Mouse (Mus musculus): ENCODE measurements around the gene Afap1l2. TPM values are rescaled to one million over a fixed set of nuclear protein-coding genes. Genes with fewer than 3 reads are reported as not detected.

Afap1l2 gene
- polyA plus RNA-seq, 1 experiment = 9.2 TPM

DNA sequence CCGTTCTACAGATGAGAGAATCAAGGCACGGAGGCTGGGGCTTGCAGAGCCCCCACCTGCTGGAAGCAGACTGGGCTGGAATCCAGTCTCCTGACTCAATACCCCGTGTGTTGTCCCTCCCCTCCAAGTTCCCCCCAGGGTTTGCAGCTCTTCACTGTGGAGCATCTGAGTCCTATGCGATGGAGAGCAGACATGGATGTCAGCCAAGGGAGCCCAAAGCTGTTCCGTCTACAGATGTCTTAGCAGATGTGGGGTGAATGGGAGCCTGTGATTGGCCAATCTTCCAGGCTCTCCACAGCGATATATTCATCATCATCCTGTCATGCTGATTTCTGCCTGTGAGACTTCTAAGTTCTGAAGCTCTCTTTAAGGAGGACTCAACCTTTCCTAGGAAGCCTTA lies 130.7 kb downstream of the Afap1l2 start:
- no peak overlapping the region for H3K27ac ChIP-seq (ENCODE audit: insufficient read depth, low read depth, low read length)
- H3K4me3 ChIP-seq (ENCODE audit: insufficient read depth, low read depth, low read length) = no peak overlapping the region
- no peaks in the 10 kb centered on the region; the same call in 1 of the 2 replicates for H3K27me3 ChIP-seq (replicated peaks; ENCODE audit: control insufficient read depth, insufficient read depth, low read length)
- 59% methylated on average over 6 of the region's 6 CpGs for WGBS
- DNase-seq = no peak
- no peak for TF ChIP-seq POLR2A (IDR thresholded peaks at IDR 0.05; ENCODE audit: low read depth, low read length)
- TF ChIP-seq CTCF (conservative IDR thresholded peaks at IDR 0.05; ENCODE audit: insufficient read depth, insufficient read length, low read depth, low read length) = no peak
- no peaks in the 10 kb centered on the region for H3K4me1 ChIP-seq (ENCODE audit: control insufficient read depth, insufficient read depth, low read length)
- no peaks in the 10 kb centered on the region for H3K36me3 ChIP-seq (ENCODE audit: control insufficient read depth, insufficient read depth, low read length)

DNA sequence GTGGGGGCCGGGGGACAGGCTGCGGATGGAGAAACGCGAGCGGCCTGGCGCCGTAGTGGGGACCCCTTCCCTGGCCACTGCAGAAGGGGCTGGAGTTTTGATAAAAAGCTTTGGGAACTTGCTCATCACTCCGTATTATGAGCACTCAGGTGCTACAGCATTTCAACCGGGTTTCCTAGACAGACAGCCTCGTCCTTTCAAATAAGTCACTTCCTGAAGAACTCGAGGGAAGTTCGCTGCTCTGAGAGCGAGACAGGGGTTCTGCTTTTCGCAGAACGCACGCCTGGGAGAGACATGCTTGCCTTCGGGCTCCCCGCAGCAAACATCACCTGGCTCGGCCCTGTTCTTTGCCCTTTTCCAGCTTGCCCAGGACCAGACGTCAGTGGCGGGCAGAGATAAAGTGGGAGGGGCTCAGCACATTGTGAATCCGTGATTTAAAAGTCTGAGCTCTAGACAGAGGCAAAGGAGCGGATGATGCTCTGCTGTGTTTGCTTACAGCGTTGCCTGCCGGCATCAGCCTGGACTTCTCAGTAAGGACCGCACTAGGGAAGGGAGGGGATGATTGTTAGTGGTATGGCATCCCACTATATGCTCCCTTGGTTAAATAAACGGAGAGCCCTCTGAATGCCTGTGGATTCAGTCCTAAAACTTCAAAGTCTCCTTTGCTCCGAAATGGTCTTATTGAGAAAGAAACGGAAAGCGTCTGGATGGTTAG lies 133.3 kb downstream of the Afap1l2 start:
- no peak overlapping the region for H3K27ac ChIP-seq (ENCODE audit: insufficient read depth, low read depth, low read length)
- 14% methylated on average over 30 of the region's 30 CpGs for WGBS
- H3K4me1 ChIP-seq (ENCODE audit: control insufficient read depth, insufficient read depth, low read length) = no peaks in the 10 kb centered on the region
- no peak for DNase-seq
- no peaks in the 10 kb centered on the region for H3K36me3 ChIP-seq (ENCODE audit: control insufficient read depth, insufficient read depth, low read length)
- peak overlapping the region; percentile 32 for H3K4me3 ChIP-seq (ENCODE audit: insufficient read depth, low read depth, low read length)
- TF ChIP-seq POLR2A (IDR thresholded peaks at IDR 0.05; ENCODE audit: low read depth, low read length) (no peak), CTCF (conservative IDR thresholded peaks at IDR 0.05; ENCODE audit: insufficient read depth, insufficient read length, low read depth, low read length) (no peak)
- no peaks in the 10 kb centered on the region; the same call in 1 of the 2 replicates for H3K27me3 ChIP-seq (replicated peaks; ENCODE audit: control insufficient read depth, insufficient read depth, low read length)

DNA sequence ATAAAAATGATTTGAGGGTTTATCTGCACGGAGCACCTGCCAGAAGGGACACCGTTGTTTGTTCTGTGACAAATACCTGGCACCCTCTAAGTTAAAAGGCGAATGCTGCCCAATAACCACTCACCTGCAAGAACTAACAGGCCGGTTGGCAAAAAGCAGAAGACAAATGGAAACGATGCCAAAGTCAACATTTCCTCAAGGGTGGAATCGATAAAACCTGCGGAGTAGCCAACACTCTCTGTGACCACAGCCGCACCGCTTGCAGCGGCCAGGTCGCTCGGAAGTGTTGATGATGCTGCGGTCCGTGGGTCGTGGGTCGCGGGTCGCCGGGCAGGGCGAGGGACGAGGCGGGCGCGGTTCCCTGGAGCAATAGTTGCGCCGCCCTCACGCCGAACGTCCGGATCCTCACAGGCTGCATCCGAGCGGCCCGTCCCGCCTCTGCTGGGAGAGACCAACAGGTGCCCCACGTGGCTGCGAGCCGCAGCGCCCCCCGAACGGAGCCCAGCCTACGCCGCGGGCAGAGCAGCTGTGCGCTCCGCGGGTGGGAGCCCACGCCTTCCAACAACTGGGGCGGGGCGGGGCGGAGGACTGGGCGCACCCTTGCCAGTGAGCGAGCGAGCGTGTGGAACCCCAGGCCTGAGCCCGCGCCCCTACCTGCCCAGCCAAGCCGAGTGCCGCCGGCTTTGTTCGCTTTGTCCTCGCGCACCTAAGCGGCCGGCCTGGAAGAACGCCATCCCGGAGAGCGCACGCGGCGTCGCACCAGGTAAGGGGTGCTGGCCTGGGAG lies 134.0 kb downstream of the Afap1l2 start, which contains the start of gene Vwa2:
Vwa2 (plus strand) TSS at position 434 of the 785 bp plus-strand sequence.
- TF ChIP-seq POLR2A (IDR thresholded peaks at IDR 0.05; ENCODE audit: low read depth, low read length) = no peak
- no peak for TF ChIP-seq CTCF (conservative IDR thresholded peaks at IDR 0.05; ENCODE audit: insufficient read depth, insufficient read length, low read depth, low read length)
- H3K4me1 ChIP-seq (ENCODE audit: control insufficient read depth, insufficient read depth, low read length) = no peaks in the 10 kb centered on the region
- WGBS = 2% methylated on average over 71 of the region's 71 CpGs
- H3K27ac ChIP-seq (ENCODE audit: insufficient read depth, low read depth, low read length) = no peak within 1 kb of the TSS
- DNase-seq = peak; percentile 24
- no peaks in the 10 kb centered on the region for H3K36me3 ChIP-seq (ENCODE audit: control insufficient read depth, insufficient read depth, low read length)
- no peaks in the 10 kb centered on the region; the same call in 1 of the 2 replicates for H3K27me3 ChIP-seq (replicated peaks; ENCODE audit: control insufficient read depth, insufficient read depth, low read length)
- peak within 1 kb of the TSS; percentile 32 for H3K4me3 ChIP-seq (ENCODE audit: insufficient read depth, low read depth, low read length)

DNA sequence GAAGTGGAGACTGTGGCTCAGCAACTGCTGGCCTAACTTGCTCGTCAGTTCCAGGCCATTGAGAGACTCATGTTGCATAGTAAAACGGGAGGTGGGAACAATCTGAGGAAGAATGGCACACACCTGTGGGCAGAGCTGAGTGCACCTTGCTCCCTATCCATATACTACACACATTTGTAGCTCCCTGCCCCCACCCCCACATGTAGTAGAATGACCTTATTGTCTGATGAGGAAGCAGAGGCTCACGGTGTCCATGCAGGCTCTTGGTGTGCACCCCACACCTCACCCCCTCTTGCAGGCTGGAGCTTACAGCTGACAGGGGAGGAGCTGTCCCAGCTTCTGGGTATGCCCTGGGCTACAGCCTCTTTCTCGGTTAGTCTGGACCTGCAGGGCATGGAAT lies 140.3 kb downstream of the Afap1l2 start:
- Histone ChIP-seq H3K36me3 (ENCODE audit: control insufficient read depth, insufficient read depth, low read length) (no peaks in the 10 kb centered on the region), H3K27ac (ENCODE audit: insufficient read depth, low read depth, low read length) (no peak overlapping the region), H3K4me3 (ENCODE audit: insufficient read depth, low read depth, low read length) (no peak overlapping the region), H3K27me3 (replicated peaks; ENCODE audit: control insufficient read depth, insufficient read depth, low read length) (no peaks in the 10 kb centered on the region), H3K4me1 (ENCODE audit: control insufficient read depth, insufficient read depth, low read length) (no peaks in the 10 kb centered on the region)
- TF ChIP-seq CTCF (conservative IDR thresholded peaks at IDR 0.05; ENCODE audit: insufficient read depth, insufficient read length, low read depth, low read length) = no peak
- no peak for TF ChIP-seq POLR2A (IDR thresholded peaks at IDR 0.05; ENCODE audit: low read depth, low read length)
- WGBS = 74% methylated on average over 4 of the region's 4 CpGs
- no peak for DNase-seq

Other genes starting within 250 kb of the Afap1l2 start
- 3.9 and 4.7 TPM in 2 replicates for gene Ccdc186, start 186.0 kb downstream of the Afap1l2 start, polyA plus RNA-seq (2012; rRNA removed)
- gene Tdrd1, start 182.0 kb downstream of the Afap1l2 start, polyA plus RNA-seq (2012; rRNA removed) = 0.02 and 0.03 TPM in 2 replicates
- 11.2 and 16.1 TPM in 2 replicates for gene Vwa2, start 134.0 kb downstream of the Afap1l2 start, polyA plus RNA-seq (2012; rRNA removed)